Mouse (Mus musculus): ENCODE measurements around the gene Tnfaip2.

Tnfaip2 gene

GRCm38 (mm10) chr12:111471721-111472120 lies 29.5 kb downstream of the Tnfaip2 start:
- no peak for DNase-seq (ENCODE audit: extremely low spot score, low read depth, low spot score)

GRCm38 (mm10) chr12:111472886-111473285 lies 30.6 kb downstream of the Tnfaip2 start:
- DNase-seq (ENCODE audit: extremely low spot score, low read depth, low spot score), result no peak

GRCm38 (mm10) chr12:111474384-111474783 lies 32.1 kb downstream of the Tnfaip2 start:
- no peak for DNase-seq (ENCODE audit: extremely low spot score, low read depth, low spot score)

- no peak for DNase-seq (ENCODE audit: extremely low spot score, low read depth, low spot score)
These were observed 32.8 kb downstream of the Tnfaip2 start for GRCm38 (mm10) chr12:111474893-111475643.

GRCm38 (mm10) chr12:111478924-111479323 lies 36.7 kb downstream of the Tnfaip2 start:
- no peak for DNase-seq (ENCODE audit: extremely low spot score, low read depth, low spot score)

- DNase-seq (ENCODE audit: extremely low spot score, low read depth, low spot score), result no peak
These were observed 37.6 kb downstream of the Tnfaip2 start for GRCm38 (mm10) chr12:111479917-111480316.

- DNase-seq (ENCODE audit: extremely low spot score, low read depth, low spot score), result no peak
These were observed 42.9 kb downstream of the Tnfaip2 start for GRCm38 (mm10) chr12:111485046-111485651.

- DNase-seq (ENCODE audit: extremely low spot score, low read depth, low spot score), result no peak
These were observed 43.5 kb downstream of the Tnfaip2 start, which contains the start of gene Gm266 for GRCm38 (mm10) chr12:111485652-111486306. Gene Gm266, minus strand, starts transcription at chr12:111485823.

GRCm38 (mm10) chr12:111486455-111486854 lies 44.2 kb downstream of the Tnfaip2 start:
- no peak for DNase-seq (ENCODE audit: extremely low spot score, low read depth, low spot score)

GRCm38 (mm10) chr12:111489261-111489865 lies 47.1 kb downstream of the Tnfaip2 start:
- DNase-seq (ENCODE audit: extremely low spot score, low read depth, low spot score), result no peak

GRCm38 (mm10) chr12:111494931-111495330 lies 52.7 kb downstream of the Tnfaip2 start:
- DNase-seq (ENCODE audit: extremely low spot score, low read depth, low spot score), result no peak

GRCm38 (mm10) chr12:111497076-111497475 lies 54.8 kb downstream of the Tnfaip2 start:
- no peak for DNase-seq (ENCODE audit: extremely low spot score, low read depth, low spot score)

- no peak for DNase-seq (ENCODE audit: extremely low spot score, low read depth, low spot score)
These were observed 57.3 kb downstream of the Tnfaip2 start for GRCm38 (mm10) chr12:111499617-111500016.

- no peak for DNase-seq (ENCODE audit: extremely low spot score, low read depth, low spot score)
These were observed 58.5 kb downstream of the Tnfaip2 start for GRCm38 (mm10) chr12:111500725-111501124.

GRCm38 (mm10) chr12:111503063-111503567 lies 60.8 kb downstream of the Tnfaip2 start:
- no peak for DNase-seq (ENCODE audit: extremely low spot score, low read depth, low spot score)

- no peak for DNase-seq (ENCODE audit: extremely low spot score, low read depth, low spot score)
These were observed 61.3 kb downstream of the Tnfaip2 start for GRCm38 (mm10) chr12:111503571-111503970.
